Mouse (Mus musculus): Measurements from ENCODE around the gene Mcrip1. TPM values are rescaled to one million over a fixed set of nuclear protein-coding genes. Genes with fewer than 3 reads are reported as not detected.

The Mcrip1 gene
- total RNA-seq, 2 experiments from 2014 or later: 21.7 to 22.1 TPM

DNA sequence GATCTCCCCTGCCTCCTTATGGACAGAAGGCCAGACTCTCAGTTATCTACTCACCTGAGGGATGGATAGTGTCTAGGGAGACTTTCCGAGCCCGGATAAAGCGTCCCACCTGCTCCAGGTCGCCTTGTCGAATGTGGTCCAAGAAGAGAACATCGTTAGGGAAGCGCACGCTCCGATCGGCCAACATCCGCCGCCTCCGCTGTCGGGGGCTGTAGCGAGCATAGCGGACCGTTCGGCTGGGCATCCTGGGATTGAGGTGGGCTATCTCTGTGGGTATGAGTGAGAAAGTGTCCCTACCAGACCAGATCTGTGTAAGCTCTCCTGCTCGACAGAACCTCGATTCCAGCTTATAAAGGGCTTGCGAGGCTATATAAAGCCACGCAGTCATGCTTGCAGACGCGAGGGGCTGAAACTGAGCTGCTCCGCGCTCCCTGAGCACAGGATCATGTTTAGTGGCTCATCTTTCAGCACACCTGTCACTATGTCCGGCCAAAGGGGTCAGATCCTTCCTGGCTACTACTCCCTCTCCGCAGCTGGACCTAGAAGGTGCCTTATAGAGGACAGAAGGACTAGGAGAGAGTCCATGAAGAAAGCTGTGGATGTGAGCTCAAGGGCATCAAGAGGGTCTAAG lies 1.4 kb upstream of the Mcrip1 start, which contains the start of gene Ppp1r27:
TSS of gene Ppp1r27 (minus strand) at position 323 of the 631 bp plus-strand sequence.
- TF ChIP-seq CTCF (IDR thresholded peaks at IDR 0.05): no peak
- Histone ChIP-seq H3K27ac (peak within 1 kb of the TSS; percentile 99), H3K4me3 (peak within 1 kb of the TSS; percentile 96)
- intact Hi-C loops (cut with DNase I): loop anchor here (1.0 kb wide), 1 partner anchor 21 kb away; no protein-coding TSS in a partner anchor
- peak; percentile 84 for DNase-seq

DNA sequence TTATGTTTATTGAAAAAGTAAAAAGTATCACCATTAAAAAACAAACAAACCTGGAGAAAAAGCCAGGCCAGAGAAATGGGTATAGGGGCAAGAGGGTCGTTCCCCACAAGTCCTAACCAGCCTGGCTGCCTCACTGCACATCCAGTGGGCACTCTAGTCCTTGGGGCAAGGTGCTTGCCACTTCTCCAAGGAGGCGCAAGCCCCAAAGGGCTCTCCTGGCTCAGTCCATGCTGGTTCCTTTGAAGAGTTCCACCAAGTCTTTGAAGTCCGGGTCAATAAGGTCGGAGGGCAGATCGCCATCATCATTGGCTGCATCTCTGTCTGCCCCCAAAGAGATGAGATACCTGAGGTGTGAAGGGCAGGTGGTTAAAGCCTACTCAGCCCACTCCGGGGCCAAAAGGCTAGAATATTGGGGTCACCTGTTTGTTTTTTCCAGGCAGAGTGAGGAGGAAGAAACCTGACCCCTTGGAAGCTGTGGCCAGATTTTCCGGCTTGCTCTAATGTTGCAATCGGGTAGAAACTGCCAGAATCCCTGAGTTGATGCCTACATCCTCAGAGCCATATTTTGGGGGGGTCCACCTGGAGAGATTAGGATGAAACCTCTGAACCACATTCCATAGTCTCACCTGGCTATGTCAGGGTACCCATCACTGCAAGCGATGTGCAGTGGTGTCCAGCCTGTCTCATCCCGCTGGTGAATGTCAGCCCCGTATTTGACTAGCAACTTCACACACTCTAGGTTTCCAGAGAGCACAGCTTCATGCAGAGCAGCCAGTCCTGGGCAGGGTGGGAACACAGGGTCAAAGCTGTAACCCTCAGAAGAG lies 671 bp upstream of the Mcrip1 start:
- Histone ChIP-seq H3K27ac (peak overlapping the region; percentile 99), H3K4me3 (peak overlapping the region; percentile 96)
- intact Hi-C loops (cut with DNase I): loop anchor here (2.0 kb wide), 1 partner anchor 29 kb away; no protein-coding TSS in a partner anchor
- TF ChIP-seq CTCF (IDR thresholded peaks at IDR 0.05): no peak
- DNase-seq: peak; percentile 73

DNA sequence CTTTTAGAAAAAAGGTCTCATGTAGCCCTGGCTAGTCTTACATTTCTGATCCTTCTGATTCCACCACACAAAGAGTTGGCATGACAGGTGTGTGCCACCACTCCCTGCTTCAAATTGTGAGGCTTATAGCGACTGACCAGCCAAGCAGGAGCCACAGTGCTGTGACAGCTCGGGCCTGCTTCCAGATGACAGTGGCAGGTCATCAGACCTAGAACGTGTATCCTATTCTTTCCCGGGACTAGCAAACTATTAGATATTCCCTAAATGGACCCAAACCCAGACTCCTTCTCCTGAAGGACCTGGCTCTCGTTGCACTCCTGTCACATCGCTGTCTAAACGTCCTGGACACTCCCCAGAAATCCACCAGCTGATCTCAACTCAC lies 750 bp downstream of the Mcrip1 start:
- Histone ChIP-seq H3K27ac (peak overlapping the region; percentile 99), H3K4me3 (peak overlapping the region; percentile 96)
- TF ChIP-seq CTCF (IDR thresholded peaks at IDR 0.05): no peak
- intact Hi-C loops (cut with DNase I): loop anchor here (2.0 kb wide), 1 partner anchor 28 kb away; no protein-coding TSS in a partner anchor
- peak; percentile 49 for DNase-seq

DNA sequence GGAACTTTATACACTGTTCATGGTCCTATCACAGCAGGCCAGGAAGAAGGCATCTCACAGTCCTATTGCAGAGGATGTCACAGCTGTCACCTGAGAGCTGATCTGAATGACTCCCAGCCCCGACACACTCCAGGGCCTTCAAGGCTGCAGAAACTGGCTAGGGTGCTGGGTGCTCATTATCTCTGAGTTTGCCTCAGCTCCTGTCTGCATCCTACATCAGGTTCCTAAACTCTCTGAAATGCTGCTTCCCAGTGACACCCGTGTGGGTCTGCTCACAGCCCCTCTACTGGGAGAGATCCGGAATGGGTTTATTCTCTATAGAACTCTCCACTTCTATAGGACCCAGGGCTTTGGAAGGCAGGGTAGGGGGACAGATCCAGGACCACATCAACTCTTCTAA lies 1.3 kb downstream of the Mcrip1 start:
- peak overlapping the region; percentile 99 for H3K27ac ChIP-seq
- DNase-seq: no peak
- intact Hi-C loops (cut with DNase I): loop anchor here (2.0 kb wide), 1 partner anchor 27 kb away; no protein-coding TSS in a partner anchor
- no peak for TF ChIP-seq CTCF (IDR thresholded peaks at IDR 0.05)
- peak overlapping the region; percentile 96 for H3K4me3 ChIP-seq

DNA sequence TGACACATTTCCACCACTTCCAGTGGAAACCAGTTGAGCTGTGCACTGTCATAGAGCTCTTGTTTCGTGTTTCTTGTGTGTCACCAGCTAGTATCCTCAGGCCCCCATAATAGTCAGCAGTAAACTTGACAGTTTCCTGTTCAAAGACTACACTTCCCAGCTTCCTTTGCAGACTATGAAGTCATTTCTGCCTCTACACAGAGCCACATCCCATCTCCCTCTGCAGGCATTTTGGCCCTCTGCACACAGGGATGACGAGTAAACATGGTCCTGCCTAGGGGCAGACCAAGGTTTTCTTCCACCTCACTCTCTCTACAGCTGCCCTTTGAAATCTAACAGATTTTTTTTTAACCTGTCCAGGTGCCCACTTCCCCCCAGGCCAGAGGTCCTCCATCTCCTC lies 2.1 kb downstream of the Mcrip1 start:
- no peak for DNase-seq
- intact Hi-C loops (cut with DNase I): no loop called here
- peak; percentile 29; the same call in 1 of the 2 replicates for TF ChIP-seq CTCF (IDR thresholded peaks at IDR 0.05)
- peak overlapping the region; percentile 99 for H3K27ac ChIP-seq
- peak overlapping the region; percentile 96 for H3K4me3 ChIP-seq

DNA sequence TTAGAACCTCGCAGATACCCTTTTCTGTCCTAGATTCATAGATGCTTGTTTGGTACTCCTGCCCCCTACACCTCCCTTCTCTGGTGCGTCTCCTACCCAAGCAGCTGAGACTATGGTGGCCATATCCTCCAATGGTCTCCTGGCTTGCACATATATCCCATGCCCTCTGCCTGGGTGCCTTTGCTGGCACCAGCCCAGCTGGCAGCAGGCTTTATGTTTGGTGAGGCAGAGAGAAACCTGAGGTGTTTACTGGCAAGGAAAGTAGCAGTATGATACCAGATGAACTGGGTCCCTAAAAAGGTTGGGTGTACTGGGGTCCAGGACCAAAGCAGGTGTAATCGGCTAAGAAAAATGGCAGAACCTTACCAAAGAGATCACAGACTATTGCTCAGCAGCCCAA lies 3.6 kb downstream of the Mcrip1 start:
- peak; percentile 75 for DNase-seq
- Histone ChIP-seq H3K27ac (peak overlapping the region; percentile 68), H3K4me3 (no peak overlapping the region)
- TF ChIP-seq CTCF (IDR thresholded peaks at IDR 0.05): no peak
- intact Hi-C loops (cut with DNase I): no loop called here

DNA sequence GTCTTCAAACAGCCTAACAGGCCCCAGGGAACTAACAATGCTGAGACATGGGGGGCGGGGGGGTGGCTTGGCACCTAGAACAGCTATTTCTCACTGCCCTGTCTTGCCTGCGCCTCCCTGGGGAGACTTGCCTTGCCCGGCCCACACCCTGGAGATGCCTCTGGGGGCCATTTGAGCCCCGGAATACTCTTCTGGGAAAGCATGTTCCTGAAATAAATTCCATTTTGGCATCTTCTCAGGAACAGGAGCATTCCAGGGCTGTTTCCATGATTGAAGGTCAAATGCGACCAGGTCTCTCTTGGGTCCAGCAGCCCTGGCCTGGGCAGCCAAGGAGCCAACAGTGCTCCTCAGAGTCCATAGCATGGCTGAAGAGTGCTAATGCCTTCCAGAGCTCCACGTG lies 7.2 kb downstream of the Mcrip1 start:
- Histone ChIP-seq H3K27ac (peak overlapping the region; percentile 83), H3K4me3 (no peak overlapping the region)
- intact Hi-C loops (cut with DNase I): loop anchor here (5.0 kb wide), 1 partner anchor 35 kb away; no protein-coding TSS in a partner anchor
- no peak for DNase-seq
- no peak for TF ChIP-seq CTCF (IDR thresholded peaks at IDR 0.05)

DNA sequence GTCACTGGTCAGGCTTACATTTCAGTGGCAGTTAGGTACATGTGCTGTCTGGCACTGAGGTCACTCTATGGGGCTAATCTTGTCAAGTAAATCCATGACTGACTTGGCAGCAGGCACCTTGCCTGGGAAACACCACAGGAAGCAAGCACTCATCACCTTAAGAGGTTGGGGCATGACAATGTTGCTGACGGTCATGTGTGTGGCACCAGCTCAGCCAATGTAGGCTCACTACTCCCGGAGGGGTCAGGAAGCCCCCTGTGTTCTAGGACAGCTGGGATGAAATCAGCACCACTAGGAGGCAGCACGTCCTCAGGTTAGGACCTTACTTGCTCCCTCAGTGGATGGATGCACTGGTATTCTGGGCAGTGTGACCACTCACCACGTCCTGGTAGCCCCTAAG lies 7.6 kb downstream of the Mcrip1 start:
- peak; percentile 67 for DNase-seq

DNA sequence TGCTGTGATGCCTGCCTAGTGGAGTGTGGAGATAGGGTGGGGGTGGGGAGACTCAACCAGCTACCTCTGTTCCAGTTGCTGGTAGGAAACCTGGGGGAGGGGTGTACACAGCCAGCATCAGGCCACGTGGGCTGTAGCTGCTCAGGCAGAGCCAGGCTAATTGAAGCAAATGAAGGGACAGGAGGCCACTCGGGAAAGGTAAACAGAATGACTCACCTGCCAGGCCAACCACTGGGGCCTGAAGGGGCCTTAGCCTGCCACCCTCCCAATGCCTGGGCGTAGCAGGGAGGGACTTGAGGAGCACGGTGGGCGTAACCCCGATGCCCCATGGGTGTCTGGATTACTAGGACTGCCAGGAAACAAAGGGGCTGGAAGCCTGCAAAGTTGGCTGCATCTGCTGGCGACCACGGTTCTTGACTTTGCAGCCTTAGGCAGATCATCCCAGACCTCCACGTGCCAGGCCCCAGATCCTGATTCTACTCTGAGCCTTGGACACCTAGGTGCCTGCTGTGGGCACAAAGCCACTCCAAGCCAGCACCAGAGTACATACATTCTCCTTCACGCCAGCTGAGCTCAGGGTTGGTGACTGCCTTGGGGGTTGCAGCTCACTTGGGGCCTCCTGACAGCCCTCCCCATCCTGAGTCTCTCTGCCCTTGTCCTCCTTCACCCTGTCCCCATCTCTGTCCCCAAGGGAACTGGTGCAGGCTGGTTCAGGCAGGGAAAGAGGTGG lies 10.1 kb downstream of the Mcrip1 start:
- TF ChIP-seq CTCF (IDR thresholded peaks at IDR 0.05): no peak
- intact Hi-C loops (cut with DNase I): loop anchor here (2.0 to 5.0 kb wide), 2 partner anchors 19 to 38 kb away; no protein-coding TSS in a partner anchor
- DNase-seq: no peak
- Histone ChIP-seq H3K4me3 (no peak overlapping the region), H3K27ac (peak overlapping the region; percentile 74)

More for the DNA sequence above, 7.6 kb downstream of the Mcrip1 start:
- no peak overlapping the region for H3K4me3 ChIP-seq
- TF ChIP-seq CTCF (IDR thresholded peaks at IDR 0.05): peak; percentile 68
- intact Hi-C loops (cut with DNase I): loop anchor here (5.0 kb wide), 1 partner anchor 35 kb away; no protein-coding TSS in a partner anchor
- peak overlapping the region; percentile 83 for H3K27ac ChIP-seq

DNA sequence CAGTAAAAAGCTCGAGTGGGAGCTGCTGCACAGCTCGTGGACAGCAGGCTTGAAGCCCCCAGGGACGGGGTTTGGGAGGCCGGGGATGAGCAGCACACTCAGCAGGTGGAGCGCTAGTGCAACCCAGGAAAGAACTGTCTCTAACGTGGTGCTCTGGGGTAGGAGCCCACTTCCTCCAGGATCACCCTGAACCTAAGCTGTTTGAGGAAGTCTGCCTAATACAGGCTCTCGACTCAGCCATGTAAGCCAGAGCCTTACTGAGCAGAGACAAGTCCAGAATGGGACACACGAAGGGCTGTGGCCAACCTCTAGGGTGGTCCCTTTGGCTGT lies 10.6 kb downstream of the Mcrip1 start:
- DNase-seq: no peak
- intact Hi-C loops (cut with DNase I): loop anchor here (2.0 kb wide), 1 partner anchor 18 kb away; no protein-coding TSS in a partner anchor
- peak overlapping the region; percentile 74 for H3K27ac ChIP-seq
- no peak overlapping the region for H3K4me3 ChIP-seq
- no peak for TF ChIP-seq CTCF (IDR thresholded peaks at IDR 0.05)

DNA sequence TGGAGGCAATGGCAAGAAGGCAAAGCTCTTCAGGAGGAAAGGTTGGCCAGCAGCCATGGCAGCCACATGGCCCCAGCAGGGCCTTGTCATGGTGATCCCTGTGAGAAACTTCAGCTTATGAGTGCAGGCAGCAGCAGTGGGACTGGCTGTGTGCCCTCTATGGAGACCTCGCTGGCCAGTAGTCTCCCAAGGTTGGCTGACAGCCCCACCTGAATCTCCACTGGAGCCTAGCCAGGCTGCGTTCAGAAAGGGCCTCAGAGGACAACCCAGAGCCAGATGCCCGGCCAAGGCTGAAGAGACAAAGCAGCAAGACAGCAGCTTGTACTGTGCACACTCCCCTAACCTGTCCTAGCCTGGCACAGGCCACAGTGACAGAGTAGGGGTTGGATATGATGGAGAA lies 11.0 kb downstream of the Mcrip1 start:
- intact Hi-C loops (cut with DNase I): loop anchor here (2.0 kb wide), 1 partner anchor 18 kb away; no protein-coding TSS in a partner anchor
- no peak for TF ChIP-seq CTCF (IDR thresholded peaks at IDR 0.05)
- Histone ChIP-seq H3K4me3 (no peak overlapping the region), H3K27ac (peak overlapping the region; percentile 74)
- peak; percentile 92 for DNase-seq

DNA sequence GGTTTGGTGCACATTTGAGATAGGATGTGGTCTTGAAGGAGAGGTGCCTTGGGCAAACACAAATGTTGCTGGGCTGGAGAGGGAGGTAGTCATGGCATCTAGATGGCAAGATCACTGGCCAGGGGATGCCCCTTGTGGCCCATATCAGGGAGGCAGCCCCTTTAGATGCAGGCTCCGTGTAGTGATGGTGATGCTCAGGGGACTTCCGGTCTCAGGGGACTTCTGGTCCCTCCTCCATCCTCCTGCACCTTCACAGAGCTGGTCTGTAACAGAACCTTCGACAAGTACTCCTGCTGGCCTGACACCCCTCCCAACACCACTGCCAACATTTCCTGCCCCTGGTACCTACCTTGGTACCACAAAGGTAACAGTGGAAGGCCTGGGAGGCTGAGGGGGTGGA lies 13.7 kb downstream of the Mcrip1 start:
- H3K4me3 ChIP-seq: no peak overlapping the region
- intact Hi-C loops (cut with DNase I): no loop called here
- no peak for DNase-seq
- H3K27ac ChIP-seq: no peak overlapping the region
- no peak for TF ChIP-seq CTCF (IDR thresholded peaks at IDR 0.05)

Data from gastrocnemius, adult 2 months (tissue).